Mouse (Mus musculus): Measurements from ENCODE around the gene Tex13c3. TPM values are rescaled to one million over a fixed set of nuclear protein-coding genes. Genes with fewer than 3 reads are reported as not detected.
"Not testable (repeated sequence)": the region's sequence is repeated elsewhere in the genome, so short reads cannot be mapped to it uniquely, and the experiment has no call there.

The Tex13c3 gene
- total RNA-seq (2021): not detected

DNA sequence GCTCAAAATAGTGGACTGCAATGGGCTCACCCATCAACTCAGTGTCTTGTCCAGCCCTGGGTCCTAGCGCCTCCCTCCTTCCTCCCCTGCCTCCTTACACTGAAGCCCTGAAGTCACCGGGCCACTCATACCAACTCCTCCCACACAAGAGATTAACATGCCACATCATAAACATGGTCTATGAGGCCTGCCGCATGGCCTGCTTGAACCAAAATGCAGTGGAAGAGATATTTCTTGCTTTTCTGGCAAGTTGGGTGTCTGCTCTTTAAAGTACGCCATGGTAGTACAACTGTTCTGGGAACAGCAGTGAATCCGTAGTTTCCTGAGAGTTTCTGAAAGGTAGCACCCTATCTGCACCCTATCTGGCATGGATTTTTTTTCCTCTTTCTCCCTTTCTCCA, at the start of gene Tex13c3:
Gene Tex13c3, minus strand, starts transcription at position 101 of the 400 bp plus-strand sequence.
- not testable (repeated sequence) for DNase-seq

DNA sequence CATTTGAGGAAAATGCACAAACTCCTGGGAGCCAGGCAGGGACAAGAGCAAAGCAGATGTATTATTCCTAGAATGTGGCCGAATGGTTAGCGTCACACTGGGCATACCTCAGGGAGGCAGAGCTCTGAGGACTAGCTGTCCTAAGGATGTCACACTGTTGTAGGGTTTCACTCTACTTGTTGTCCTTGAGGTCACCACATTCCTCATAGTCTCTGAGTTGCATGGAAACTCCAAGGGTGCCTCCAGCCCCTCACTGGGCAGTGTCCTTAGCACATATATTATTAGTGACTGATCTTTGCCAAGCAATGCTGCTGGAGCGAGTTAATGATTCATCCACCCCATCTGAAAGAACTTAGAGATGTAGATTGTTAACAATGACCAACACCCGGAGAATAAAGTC, 8.6 kb upstream of the Tex13c3 start:
- DNase-seq: no peak

Data from heart, postnatal 4 days (tissue).